Mouse (Mus musculus): ENCODE data around the gene Rhbdd1. TPM values are rescaled to one million over a fixed set of nuclear protein-coding genes. Genes with fewer than 3 reads are reported as not detected.

Gene Rhbdd1
- total and polyA plus RNA-seq, 3 experiments = 12.6 to 21.8 (median 19.8) TPM

DNA sequence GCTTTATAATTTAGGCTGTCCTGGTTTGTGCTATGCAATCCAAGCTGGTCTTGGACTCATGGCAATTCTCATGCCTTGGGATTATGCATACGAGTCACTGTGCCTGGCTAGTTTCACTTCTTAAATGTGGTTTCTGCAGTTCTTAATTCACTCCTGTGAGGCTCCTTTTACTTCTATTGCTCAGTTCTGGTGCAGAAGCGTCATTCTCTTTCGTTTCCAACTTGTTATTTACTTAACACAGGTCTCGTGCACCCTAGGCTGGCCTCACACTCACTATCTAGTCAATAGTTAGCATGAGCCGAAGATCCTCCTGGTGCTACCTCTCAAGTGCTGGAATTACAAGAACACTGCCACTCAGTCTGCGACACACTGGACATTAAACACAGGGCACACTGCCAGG is 152.6 kb downstream of the Rhbdd1 start:
- no peaks in the 10 kb centered on the region for H3K36me3 ChIP-seq (replicated peaks in 1 of 2; ENCODE audit: control insufficient read depth in 1 of 2, insufficient read depth in 1 of 2, low read length in 1 of 2)
- in situ Hi-C loops (cut with MboI; ENCODE audit: low pct_ligation_motif_present, low pct_unique_long_range_greater_than_20kb, low sequenced_read_pairs) (no loop called here), dilution Hi-C loops (cut with MboI; ENCODE audit: extremely low pct_ligation_motif_present, extremely low pct_unique_long_range_greater_than_20kb, low sequenced_read_pairs) (no loop called here)
- H3K27ac ChIP-seq (ENCODE audit: insufficient read depth, low read depth) = no peak overlapping the region
- peaks cover 0 to 16% of the 10 kb centered on the region in 2 experiments; a peak in 2 of 4 replicates for H3K4me1 ChIP-seq (ENCODE audit: control insufficient read depth in 1 of 2, insufficient read depth in 2 of 2)
- DNase-seq (ENCODE audit: extremely low read depth) = peak; percentile 66
- no peaks in the 10 kb centered on the region for H3K27me3 ChIP-seq (replicated peaks)
- peak overlapping the region; percentile 62; the same call in 1 of the 2 replicates for H3K4me2 ChIP-seq (ENCODE audit: insufficient read depth, low read depth, poor library complexity, severe bottlenecking)
- no peak overlapping the region for H3K4me3 ChIP-seq (replicated peaks in 1 of 3; ENCODE audit: low read depth in 2 of 3, low read length in 2 of 3, poor library complexity in 1 of 3)
- TF ChIP-seq BHLHE40 (IDR thresholded peaks at IDR 0.05; ENCODE audit: low read depth, low read length) (peak; percentile 95), MAX (IDR thresholded peaks at IDR 0.05; ENCODE audit: low read length) (0 out of 2 replicates have a peak, but pooled peaks have one; percentile 33), CHD2 (IDR thresholded peaks at IDR 0.05; ENCODE audit: low read length) (no peak), EP300 (IDR thresholded peaks at IDR 0.05; ENCODE audit: low read length) (peak; percentile 80), IRF4 (IDR thresholded peaks at IDR 0.05; ENCODE audit: low read depth, low read length) (peak; percentile 84), TBP (conservative IDR thresholded peaks at IDR 0.05; ENCODE audit: low read depth, low read length) (no peak), MEF2A (IDR thresholded peaks at IDR 0.05; ENCODE audit: borderline replicate concordance, low read depth, low read length) (0 out of 2 replicates have a peak, but pooled peaks have one; percentile 21), ZMIZ1 (IDR thresholded peaks at IDR 0.05; ENCODE audit: low read depth, low read length) (no peak), CTCF (conservative IDR thresholded peaks at IDR 0.05 in 1 of 2, IDR thresholded peaks at IDR 0.05 in 1 of 2; ENCODE audit: low read depth in 2 of 2, low read length in 2 of 2) (no peak), RCOR1 (conservative IDR thresholded peaks at IDR 0.05; ENCODE audit: low read depth, low read length) (0 out of 2 replicates have a peak, but pooled peaks have one; percentile 35), MYC (IDR thresholded peaks at IDR 0.05; ENCODE audit: low read depth, low read length) (0 out of 2 replicates have a peak, but pooled peaks have one; percentile 22), MXI1 (IDR thresholded peaks at IDR 0.05; ENCODE audit: low read depth, low read length) (no peak), ETS1 (conservative IDR thresholded peaks at IDR 0.05; ENCODE audit: low read depth, low read length) (peak; percentile 61)
- H3K79me2 ChIP-seq (replicated peaks; ENCODE audit: control insufficient read depth, extremely low read depth, insufficient read depth, poor library complexity, severe bottlenecking) = no peaks in the 10 kb centered on the region
- H3K9me3 ChIP-seq (replicated peaks; ENCODE audit: low read length) = no peaks in the 10 kb centered on the region
- H3K9ac ChIP-seq (ENCODE audit: insufficient read depth, low read depth) = no peak overlapping the region

DNA sequence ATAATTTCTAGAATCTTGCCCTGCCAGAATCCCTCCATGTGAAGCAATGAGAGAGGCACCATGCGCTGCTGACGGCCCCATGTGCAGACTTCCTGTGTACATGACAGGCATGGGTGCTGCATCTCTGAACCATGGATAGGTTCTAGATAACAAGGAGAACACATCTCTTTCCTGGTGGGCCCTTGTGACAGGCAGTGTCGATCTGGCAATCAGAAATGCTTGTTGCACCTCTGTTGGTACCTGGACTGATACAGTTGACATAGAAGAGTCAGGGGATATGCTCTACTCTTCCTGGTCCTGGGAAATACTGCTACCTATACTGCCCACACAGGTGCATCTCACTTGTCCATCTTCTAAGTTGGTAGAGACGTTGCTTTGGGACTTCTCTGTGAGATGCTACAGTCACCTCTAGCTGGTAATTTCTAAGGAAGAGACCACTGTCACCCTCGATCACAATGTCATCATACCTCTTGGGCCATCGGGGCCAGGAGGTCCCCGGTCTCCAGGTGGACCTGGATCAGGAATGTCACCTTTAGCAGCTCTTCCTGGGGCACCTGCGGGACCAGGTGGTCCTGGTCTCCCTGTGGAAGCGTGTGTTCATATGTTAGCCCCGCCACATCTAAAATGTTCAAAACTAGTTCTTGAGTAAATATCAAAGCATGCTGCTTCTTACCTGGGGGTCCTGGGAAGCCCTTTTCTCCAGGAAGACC is 154.4 kb downstream of the Rhbdd1 start:
- no peaks in the 10 kb centered on the region for H3K9me3 ChIP-seq (replicated peaks; ENCODE audit: low read length)
- H3K4me2 ChIP-seq (ENCODE audit: insufficient read depth, low read depth, poor library complexity, severe bottlenecking) = no peak overlapping the region
- H3K79me2 ChIP-seq (replicated peaks; ENCODE audit: control insufficient read depth, extremely low read depth, insufficient read depth, poor library complexity, severe bottlenecking) = no peaks in the 10 kb centered on the region
- TF ChIP-seq CHD2 (IDR thresholded peaks at IDR 0.05; ENCODE audit: low read length) (no peak), CTCF (conservative IDR thresholded peaks at IDR 0.05 in 1 of 2, IDR thresholded peaks at IDR 0.05 in 1 of 2; ENCODE audit: low read depth in 2 of 2, low read length in 2 of 2) (no peak), BHLHE40 (IDR thresholded peaks at IDR 0.05; ENCODE audit: low read depth, low read length) (no peak), ZC3H11A (IDR thresholded peaks at IDR 0.05; ENCODE audit: low read depth, low read length) (no peak), GABPA (IDR thresholded peaks at IDR 0.05; ENCODE audit: insufficient replicate concordance, low read depth, low read length) (no peak), ETS1 (conservative IDR thresholded peaks at IDR 0.05; ENCODE audit: low read depth, low read length) (no peak), RCOR1 (conservative IDR thresholded peaks at IDR 0.05; ENCODE audit: low read depth, low read length) (no peak), HCFC1 (IDR thresholded peaks at IDR 0.05; ENCODE audit: low read depth, low read length) (no peak), POLR2AphosphoS2 (IDR thresholded peaks at IDR 0.05; ENCODE audit: low read depth, low read length) (no peak), MAX (IDR thresholded peaks at IDR 0.05; ENCODE audit: low read length) (no peak), NELFE (IDR thresholded peaks at IDR 0.05; ENCODE audit: low read depth, low read length) (no peak), RAD21 (IDR thresholded peaks at IDR 0.05; ENCODE audit: low read depth, low read length) (no peak), JUN (IDR thresholded peaks at IDR 0.05; ENCODE audit: insufficient read depth, low read depth, low read length) (no peak), NRF1 (IDR thresholded peaks at IDR 0.05; ENCODE audit: low read depth, low read length) (no peak), CHD1 (IDR thresholded peaks at IDR 0.05; ENCODE audit: low read depth, low read length) (no peak), UBTF (IDR thresholded peaks at IDR 0.05; ENCODE audit: low read depth, low read length) (no peak), ZKSCAN1 (IDR thresholded peaks at IDR 0.05; ENCODE audit: borderline replicate concordance, low read depth, low read length) (no peak)
- peaks cover 0 to 16% of the 10 kb centered on the region in 2 experiments; a peak in 2 of 4 replicates for H3K4me1 ChIP-seq (ENCODE audit: control insufficient read depth in 1 of 2, insufficient read depth in 2 of 2)
- H3K36me3 ChIP-seq (replicated peaks in 1 of 2; ENCODE audit: control insufficient read depth in 1 of 2, insufficient read depth in 1 of 2, low read length in 1 of 2) = no peaks in the 10 kb centered on the region
- no peak overlapping the region for H3K4me3 ChIP-seq (replicated peaks in 1 of 3; ENCODE audit: low read depth in 2 of 3, low read length in 2 of 3, poor library complexity in 1 of 3)
- no peak overlapping the region for H3K9ac ChIP-seq (ENCODE audit: insufficient read depth, low read depth)
- no peaks in the 10 kb centered on the region for H3K27me3 ChIP-seq (replicated peaks)
- DNase-seq (ENCODE audit: extremely low read depth) = no peak
- dilution Hi-C loops (cut with MboI; ENCODE audit: extremely low pct_ligation_motif_present, extremely low pct_unique_long_range_greater_than_20kb, low sequenced_read_pairs) (no loop called here), in situ Hi-C loops (cut with MboI; ENCODE audit: low pct_ligation_motif_present, low pct_unique_long_range_greater_than_20kb, low sequenced_read_pairs) (no loop called here)
- H3K27ac ChIP-seq (ENCODE audit: insufficient read depth, low read depth) = no peak overlapping the region
